9 mouse cellular contexts compared by ENCODE assay signal in genomic region chr9:63918245-63918644, GRCm38 (mm10).
A peak's percentile ranks its signal among the peaks of the same experiment; 100 is the strongest.
DNase-seq lines count a peak whose midpoint lies in the region; ATAC-seq and TF ChIP-seq lines count a peak whose summit lies in the region.
"Had no signal": no experiment of that assay in that cellular context is flagged by ENCODE, and none has a peak within 500 bp of the region (broad histone marks: within the 10 kb centered on the region; RNA-seq: fewer than 3 reads in every experiment).

No protein-coding gene starts in this region.

- peak; percentile 80 for DNase-seq in Muller cell, postnatal 12 days (ENCODE audit: inconsistent ontology term)
- peak; percentile 55 to 62 for DNase-seq in cerebellum, adult 2 months
- peak; percentile 33 to 42 for DNase-seq in frontal cortex, postnatal 14 days (ENCODE audit: low spot score in 2 of 2)
- peak; percentile 79 for DNase-seq in hindbrain, embryonic 14.5 days (ENCODE audit: low spot score)
- peak; percentile 50 to 56 for DNase-seq in layer of hippocampus, postnatal 36 days
- peak; percentile 87 for DNase-seq in lung, postnatal 25 days (ENCODE audit: low spot score)
- DNase-seq in skeletal muscle tissue, adult 2 months (ENCODE audit: low read depth, low spot score) = peak; percentile 61

- ATAC-seq in hindbrain, embryonic 14.5 days (ENCODE audit: low FRiP score) = peak; percentile 37; the same call in 1 of the 2 replicates
- ATAC-seq in inflammation-experienced regulatory T-cells, adult 6 months = no peak

- no peaks in the 10 kb centered on the region for H3K27me3 ChIP-seq in cerebellum, adult 2 months (ENCODE audit: control insufficient read depth, insufficient read depth, low read length)
- H3K27me3 ChIP-seq in hindbrain, embryonic 14.5 days (ENCODE audit: control insufficient read depth, insufficient read depth, low read length) = no peaks in the 10 kb centered on the region

- no peak overlapping the region for H3K9ac ChIP-seq in hindbrain, embryonic 14.5 days

- peaks cover 2% of the 10 kb centered on the region; the same call in 1 of the 2 replicates for H3K4me1 ChIP-seq in cerebellum, adult 2 months (ENCODE audit: control insufficient read depth, insufficient read depth, low read length)
- H3K4me1 ChIP-seq in hindbrain, embryonic 14.5 days (replicated peaks; ENCODE audit: control insufficient read depth, insufficient read depth, low read length) = 0 out of 2 replicates have a peak, but pooled peaks cover 7% of the 10 kb centered on the region

- no peaks in the 10 kb centered on the region for H3K36me3 ChIP-seq in hindbrain, embryonic 14.5 days (replicated peaks; ENCODE audit: control insufficient read depth, insufficient read depth)

- H3K27ac ChIP-seq in cerebellum, adult 2 months (ENCODE audit: insufficient read depth, low read length) = no peak overlapping the region
- H3K27ac ChIP-seq in hindbrain, embryonic 14.5 days = no peak overlapping the region

- TF ChIP-seq POLR2A in cerebellum, adult 2 months (IDR thresholded peaks at IDR 0.05; ENCODE audit: borderline replicate concordance, insufficient read depth, low read length) = no peak

- 72% methylated on average over 4 of the region's 4 CpGs for WGBS in cerebellum, adult 2 months
- 65% methylated on average over 4 of the region's 4 CpGs for WGBS in hindbrain, embryonic 14.5 days

- peak; percentile 87 for TF ChIP-seq CTCF in cerebellum, adult 2 months (IDR thresholded peaks at IDR 0.05; ENCODE audit: borderline replicate concordance, insufficient read depth, low read depth, low read length)

- no peaks in the 10 kb centered on the region for H3K9me3 ChIP-seq in hindbrain, embryonic 14.5 days (ENCODE audit: control insufficient read depth, low read length)

- H3K4me3 ChIP-seq in cerebellum, adult 2 months (replicated peaks; ENCODE audit: insufficient read depth, low read depth, low read length) = no peak overlapping the region
- H3K4me3 ChIP-seq in hindbrain, embryonic 14.5 days (replicated peaks; ENCODE audit: low read length) = no peak overlapping the region
- H3K4me3 ChIP-seq: megakaryocyte, embryonic 14.5 days had no signal

- H3K4me2 ChIP-seq in hindbrain, embryonic 14.5 days (replicated peaks) = no peak overlapping the region
